Mouse (Mus musculus) bone marrow macrophage, adult 2 months (primary cell): ENCODE data around the gene Zfr.
"Not testable (repeated sequence)": the region's sequence is repeated elsewhere in the genome, so short reads cannot be mapped to it uniquely, and the experiment has no call there.

Source experiments
- CTCF ChIP-seq: IDR thresholded peaks from 2 replicates; pipeline ENCODE4 v1.5.1; 2012; ENCODE audit warnings: low read depth, mild to moderate bottlenecking, low read length, moderate library complexity
- POLR2A ChIP-seq: IDR thresholded peaks from 2 replicates; pipeline ENCODE4 v1.6.1; 2012; ENCODE audit warnings: mild to moderate bottlenecking, low read depth, low read length, borderline replicate concordance

DNA sequence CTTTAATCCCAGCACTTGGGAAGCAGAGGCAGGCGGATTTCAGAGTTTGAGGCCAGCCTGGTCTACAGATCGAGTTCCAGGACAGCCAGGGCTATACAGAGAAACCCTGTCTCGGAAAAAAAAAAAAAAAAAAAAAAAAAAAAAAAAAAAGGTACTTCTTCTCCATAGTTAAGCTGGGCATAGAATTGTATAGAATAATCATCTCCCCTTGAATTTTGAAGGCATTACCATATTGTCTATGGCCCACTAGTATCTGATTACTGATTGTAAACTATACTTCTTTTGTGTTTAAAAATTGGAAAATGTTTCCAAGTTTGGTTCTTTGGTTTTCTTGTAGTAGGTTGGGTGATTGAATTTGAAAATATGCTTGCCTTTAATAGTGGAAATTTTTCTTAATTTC, 13.2 kb downstream of the Zfr start:
- not testable (repeated sequence) for TF ChIP-seq CTCF, POLR2A
